Mouse (Mus musculus) cortical plate, adult 2 months (tissue): ENCODE data around the gene Cradd.

Experiments used
- CTCF ChIP-seq: fragments of 200-500 bp; IDR thresholded peaks from 2 replicates; pipeline ENCODE4 v1.5.1; 2011; ENCODE audit warnings: mild to moderate bottlenecking, control low read depth, low read length; ENCODE audit not compliant: insufficient read depth; ENCODE audit errors: extremely low read depth
- POLR2A ChIP-seq: fragments of 200-500 bp; IDR thresholded peaks from 2 replicates; pipeline ENCODE4 v1.6.1; 2011; ENCODE audit warnings: mild to moderate bottlenecking, low read length, control low read depth; ENCODE audit not compliant: insufficient read depth; ENCODE audit errors: extremely low read depth

- no peak for TF ChIP-seq CTCF
- TF ChIP-seq POLR2A = no peak
Observed at GRCm38 (mm10) chr10:95200323-95200722, 123.6 kb downstream of the Cradd start.
